Mouse (Mus musculus) adrenal gland, postnatal 10 days (tissue): Measurements from ENCODE around the gene Rps18. TPM values are rescaled to one million over a fixed set of nuclear protein-coding genes. Genes with fewer than 3 reads are reported as not detected.
"Not testable (repeated sequence)": the region's sequence is repeated elsewhere in the genome, so short reads cannot be mapped to it uniquely, and the experiment has no call there.

Source experiments
- DNase-seq: peaks from one replicate; pipeline ENCODE4 v3.0.0; 2021; ENCODE audit warnings: mixed read lengths
- long read RNA-seq, 2 experiments: library from polyadenylated mRNA; stranded (forward); transcript quantifications; one replicate each; pipeline ENCODE4 v2.0.0; 2021
- total RNA-seq, 2 experiments: library from RNA; stranded (reverse); gene quantifications; 2 replicates each; pipeline ENCODE4 v1.2.3; 2021

Rps18 gene
- 100 to 1,000 TPM; 943 to 952 TPM for total RNA-seq
- long read RNA-seq, experiment 1, transcript Rps18-210 (3 exons, 499 nt) = minor isoform, 6 of 431 reads
- long read RNA-seq, experiment 1, transcript Rps18-209 (4 exons, 536 nt) = minor isoform, 9 of 431 reads
- long read RNA-seq, experiment 1, transcript Rps18-201 (5 exons, 560 nt) = major isoform, 395 of 431 reads
- long read RNA-seq, experiment 1, partial matches to known transcripts = 8 of 431 reads
- long read RNA-seq, experiment 1, other reads (novel, unspliced or antisense) = 11 of 431 reads
- long read RNA-seq, experiment 2, transcript Rps18-201 (5 exons, 560 nt) = major isoform, 285 of 315 reads
- long read RNA-seq, experiment 2, transcript Rps18-209 (4 exons, 536 nt) = minor isoform, 11 of 315 reads
- long read RNA-seq, experiment 2, transcript Rps18-210 (3 exons, 499 nt) = minor isoform, 5 of 315 reads
- long read RNA-seq, experiment 2, partial matches to known transcripts = 6 of 315 reads
- long read RNA-seq, experiment 2, other reads (novel, unspliced or antisense) = 7 of 315 reads

- DNase-seq = peak; percentile 96
Observed at GRCm38 (mm10) chr17:33955555-33956214, at the start of gene Rps18, which contains the start of gene Vps52. Gene Rps18 (minus strand): TSS chr17:33956001. Gene Vps52 (plus strand): TSS chr17:33955812.

GRCm38 (mm10) chr17:34003426-34003825, 47.6 kb upstream of the Rps18 start:
- DNase-seq = peak; percentile 56

DNA sequence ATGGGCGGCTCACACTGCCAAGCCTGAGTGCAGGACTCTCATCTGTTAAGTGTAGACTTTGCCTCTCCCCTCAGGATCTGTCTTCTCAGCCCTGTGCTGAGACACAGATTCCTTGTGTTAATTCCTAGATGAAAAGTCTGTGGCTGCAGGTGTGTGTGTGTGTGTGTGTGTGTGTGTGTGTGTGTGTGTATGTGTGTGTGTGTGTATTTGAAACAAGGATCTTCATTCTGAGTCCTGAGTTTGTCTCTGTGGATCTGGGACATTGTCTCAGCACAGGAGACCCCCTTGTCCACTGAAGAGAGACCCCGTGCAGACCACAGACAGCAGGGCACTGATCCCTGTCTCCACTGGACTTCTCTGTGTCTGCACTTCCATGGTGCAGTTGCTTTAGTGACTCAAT, 45.0 kb upstream of the Rps18 start:
- not testable (repeated sequence) for DNase-seq

GRCm38 (mm10) chr17:34000150-34000537, 44.3 kb upstream of the Rps18 start, which contains the start of gene H2-K1:
Gene H2-K1 (minus strand): TSS chr17:34000347.
- DNase-seq = peak; percentile 94

DNA sequence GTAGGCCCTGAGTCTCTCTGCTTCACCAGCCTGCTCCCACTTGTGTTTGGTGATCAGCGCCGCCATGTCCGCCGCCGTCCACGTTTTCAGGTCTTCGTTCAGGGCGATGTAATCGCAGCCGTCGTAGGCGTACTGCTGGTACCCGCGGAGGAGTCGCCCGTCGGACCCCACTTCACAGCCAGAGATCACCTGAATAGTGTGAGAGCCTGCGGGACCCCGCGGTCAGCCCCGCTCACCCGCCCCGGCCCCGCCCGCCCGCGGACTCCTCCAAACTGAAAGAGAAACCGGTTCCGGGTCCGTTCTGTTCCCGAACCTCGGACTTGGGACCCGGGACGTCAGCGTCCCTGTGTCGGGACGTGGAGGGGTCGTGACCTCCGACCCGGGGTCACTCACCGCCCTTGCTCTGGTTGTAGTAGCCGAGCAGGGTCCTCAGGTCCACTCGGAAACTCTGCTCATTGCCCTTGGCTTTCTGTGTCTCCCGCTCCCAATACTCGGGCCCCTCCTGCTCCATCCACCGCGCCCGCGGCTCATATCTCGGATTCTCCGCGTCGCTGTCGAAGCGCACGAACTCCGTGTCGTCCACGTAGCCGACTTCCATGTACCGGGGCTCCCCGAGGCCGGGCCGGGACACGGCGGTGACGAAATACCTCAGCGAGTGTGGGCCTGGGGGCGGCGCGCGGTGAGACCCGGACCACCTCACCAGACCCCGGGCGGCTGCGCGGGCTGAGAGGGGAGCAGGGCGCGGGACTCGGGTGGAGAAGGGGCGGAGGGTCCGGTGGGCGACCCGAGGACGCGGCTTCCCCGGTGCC, 43.7 kb upstream of the Rps18 start:
- DNase-seq = peak; percentile 64

- DNase-seq = not testable (repeated sequence)
Observed at GRCm38 (mm10) chr17:33998697-33999096, 42.9 kb upstream of the Rps18 start.

DNA sequence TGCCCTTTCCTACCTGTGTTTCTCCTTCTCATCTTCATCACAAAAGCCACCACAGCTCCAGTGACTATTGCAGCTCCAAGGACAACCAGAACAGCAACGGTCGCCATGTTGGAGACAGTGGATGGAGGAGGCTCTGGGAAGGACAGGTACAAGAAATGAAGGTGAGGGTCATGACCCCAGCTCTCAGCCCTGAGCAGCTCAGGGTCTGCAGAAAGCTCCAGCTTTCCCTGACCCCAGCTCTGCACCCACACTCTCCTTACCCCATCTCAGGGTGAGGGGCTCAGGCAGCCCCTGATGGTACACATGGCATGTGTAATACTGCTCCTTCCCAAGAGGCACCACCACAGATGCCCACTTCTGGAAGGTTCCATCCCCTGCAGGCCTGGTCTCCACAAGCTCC, 41.2 kb upstream of the Rps18 start:
- DNase-seq = not testable (repeated sequence)

- DNase-seq = no peak
Observed at GRCm38 (mm10) chr17:33995651-33996050, 39.9 kb upstream of the Rps18 start.

- no peak for DNase-seq
Observed at GRCm38 (mm10) chr17:33994959-33995358, 39.2 kb upstream of the Rps18 start.

GRCm38 (mm10) chr17:33991788-33992664, 36.2 kb upstream of the Rps18 start:
- peak; percentile 67 for DNase-seq

DNA sequence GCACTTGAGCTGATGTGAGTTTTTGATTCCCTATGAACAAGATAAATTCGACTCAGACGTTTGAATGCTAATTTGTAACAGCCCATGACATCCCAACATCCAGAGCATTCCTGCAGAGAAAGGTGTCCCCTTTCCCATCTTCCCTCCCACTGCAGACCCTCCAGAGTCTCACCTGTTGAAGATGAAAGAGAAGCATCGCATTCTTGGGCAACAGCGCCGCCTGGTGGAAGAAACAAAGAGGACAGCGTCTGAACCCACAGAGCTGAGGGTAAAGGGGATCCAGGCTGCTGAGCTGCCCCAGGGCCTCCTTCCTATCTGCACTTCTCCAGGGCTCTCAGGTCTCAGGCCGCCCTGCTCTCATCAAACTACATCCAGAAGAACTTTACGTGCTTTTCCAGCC, 26.3 kb upstream of the Rps18 start:
- DNase-seq = peak; percentile 74

DNA sequence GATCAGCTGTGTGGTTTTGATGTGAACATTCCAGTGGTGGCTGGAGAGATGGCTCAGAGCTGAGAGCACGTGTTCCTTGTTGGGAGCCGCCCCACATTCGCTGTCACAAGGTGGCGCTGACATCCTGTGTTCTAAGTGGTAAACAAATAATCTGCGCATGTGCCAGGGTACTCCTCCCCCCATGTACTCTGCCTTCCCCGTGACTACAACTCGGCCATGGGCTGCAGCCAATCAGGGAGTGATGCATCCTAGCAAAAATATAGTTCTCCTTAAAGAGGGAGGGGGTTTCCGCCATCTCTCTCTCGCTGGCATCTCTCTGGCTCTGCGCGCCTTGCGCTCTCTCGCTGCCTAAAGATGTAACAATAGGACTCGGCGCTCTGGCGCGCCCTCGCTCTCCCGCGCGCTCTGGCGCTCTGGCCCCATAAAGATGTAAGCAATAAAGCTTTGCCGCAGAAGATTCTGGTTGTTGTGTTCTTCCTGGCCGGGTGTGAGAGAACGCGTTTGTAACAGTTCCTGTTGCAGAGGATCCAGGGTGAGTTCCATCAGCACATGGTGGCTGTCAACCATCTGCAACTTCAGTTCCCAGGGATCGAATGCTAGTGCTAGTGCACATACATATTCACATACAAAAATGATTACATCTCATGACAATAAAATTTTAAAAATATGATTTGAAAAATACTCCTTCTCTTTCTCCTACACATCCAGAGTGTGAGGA, 25.6 kb upstream of the Rps18 start:
- DNase-seq = peak; percentile 86

DNA sequence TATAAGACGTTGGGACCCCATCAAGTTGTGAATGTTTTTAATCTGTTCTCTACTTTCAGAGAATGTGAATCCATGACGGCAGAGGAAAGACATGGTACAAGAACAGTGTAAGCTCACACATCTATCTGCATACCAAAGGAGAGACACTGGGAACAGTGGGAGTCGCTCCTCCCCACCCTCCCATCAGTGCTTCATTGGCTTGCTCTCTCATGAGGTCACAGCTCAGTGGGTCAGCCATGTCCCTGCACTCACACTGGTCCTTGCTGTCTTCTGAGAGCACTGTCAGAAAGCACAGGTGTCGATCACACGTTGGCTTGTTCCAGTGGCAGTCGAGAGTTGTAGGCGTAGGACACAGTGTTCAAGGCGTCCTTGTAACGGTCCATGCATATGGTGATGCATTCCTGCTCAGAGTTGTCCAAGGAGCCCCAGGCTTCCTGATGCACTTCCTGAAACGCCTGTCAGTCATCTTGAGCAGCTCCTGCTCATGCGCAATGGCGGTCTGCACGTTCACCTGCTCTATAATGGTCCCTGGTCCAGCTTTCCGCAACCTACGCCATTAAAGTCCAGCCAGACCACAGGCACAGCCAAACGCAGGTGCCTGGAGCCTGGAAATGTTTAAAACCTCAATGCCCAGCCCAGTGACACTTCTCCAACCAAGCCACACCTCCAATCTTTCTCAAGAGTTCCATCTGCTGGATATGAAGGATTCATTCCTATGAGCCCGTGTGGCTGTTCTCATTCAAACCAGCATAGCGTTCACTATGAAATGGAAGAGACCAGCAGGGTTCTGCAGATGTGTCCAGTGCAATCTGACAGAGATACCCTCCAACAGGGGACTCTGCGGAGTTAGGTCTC, 24.6 kb upstream of the Rps18 start:
- no peak for DNase-seq

DNA sequence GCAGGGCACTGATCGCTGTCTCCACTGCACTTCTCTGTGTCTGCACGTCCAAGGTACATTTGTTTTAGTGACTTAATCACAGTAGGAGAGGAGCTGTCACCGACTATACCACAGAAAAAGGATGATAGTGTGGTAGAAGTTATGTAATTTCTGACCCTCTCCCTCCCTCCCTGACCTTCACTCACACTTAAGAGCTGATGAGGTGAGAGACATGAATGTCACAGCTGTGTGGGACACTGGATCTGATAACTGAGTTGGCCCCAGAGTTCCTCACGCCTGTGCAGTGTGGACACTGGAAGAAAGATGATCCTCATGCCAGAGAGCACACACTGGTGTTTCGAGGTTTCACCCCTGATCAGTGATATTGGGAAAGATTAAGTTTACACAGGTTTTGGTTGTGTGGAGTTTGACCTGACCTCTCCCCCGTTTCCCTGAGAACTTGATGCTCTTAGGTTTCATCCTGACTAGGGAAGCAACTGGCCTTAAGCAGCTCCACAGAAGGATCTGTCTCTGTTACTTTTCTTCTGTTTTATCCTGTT, 23.8 kb upstream of the Rps18 start:
- no peak for DNase-seq

DNA sequence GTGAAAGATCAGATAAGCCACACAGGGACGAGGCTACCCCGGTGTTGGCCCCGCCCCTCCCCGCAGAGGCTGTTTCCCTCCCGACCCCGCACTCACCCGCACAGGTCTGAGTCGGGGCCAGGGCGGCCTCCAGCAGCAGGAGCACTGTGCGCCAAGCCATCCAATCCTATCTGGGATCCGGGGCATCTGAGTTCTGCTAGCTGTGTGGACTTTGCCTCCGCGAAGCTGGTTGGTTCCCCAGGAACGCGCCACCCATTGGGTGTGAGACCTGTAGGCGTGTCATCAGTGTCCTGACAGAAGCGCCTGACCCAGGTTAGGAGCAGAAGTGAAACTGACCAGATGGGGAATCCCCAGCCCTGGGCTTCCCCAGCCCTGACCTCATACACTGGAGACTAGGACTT, 22.8 kb upstream of the Rps18 start:
- peak; percentile 82 for DNase-seq

DNA sequence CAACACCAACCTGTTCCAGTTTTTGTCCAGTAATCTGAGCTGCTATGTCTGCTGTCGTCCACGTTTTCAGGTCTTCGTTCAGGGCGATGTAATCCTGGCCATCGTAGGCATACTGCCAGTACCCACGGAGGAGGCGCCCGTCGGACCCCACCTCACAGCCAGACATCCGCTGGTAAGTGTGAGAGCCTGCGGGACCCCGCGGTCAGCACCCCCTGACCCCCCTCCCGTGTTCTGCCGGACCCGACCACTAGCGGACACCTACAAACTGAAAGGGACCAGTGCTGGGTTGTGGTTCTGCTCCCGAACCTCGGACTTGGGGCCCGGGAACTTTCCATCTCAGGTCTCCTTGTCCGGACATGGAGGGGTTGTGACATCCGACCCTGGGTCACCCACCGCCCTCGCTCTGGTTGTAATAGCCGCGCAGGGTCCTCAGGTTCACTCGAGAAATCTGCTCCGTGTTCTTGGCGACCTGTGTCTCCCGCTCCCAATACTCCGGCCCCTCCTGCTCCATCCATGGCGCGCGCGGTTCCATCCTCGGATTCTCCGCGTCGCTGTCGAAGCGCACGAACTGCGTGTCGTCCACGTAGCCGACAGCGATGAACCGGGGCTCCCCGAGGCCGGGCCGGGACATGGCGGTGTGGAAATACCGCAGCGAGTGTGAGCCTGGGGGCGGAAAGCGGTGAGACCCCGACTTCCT, 22.2 kb upstream of the Rps18 start:
- DNase-seq = no peak

DNA sequence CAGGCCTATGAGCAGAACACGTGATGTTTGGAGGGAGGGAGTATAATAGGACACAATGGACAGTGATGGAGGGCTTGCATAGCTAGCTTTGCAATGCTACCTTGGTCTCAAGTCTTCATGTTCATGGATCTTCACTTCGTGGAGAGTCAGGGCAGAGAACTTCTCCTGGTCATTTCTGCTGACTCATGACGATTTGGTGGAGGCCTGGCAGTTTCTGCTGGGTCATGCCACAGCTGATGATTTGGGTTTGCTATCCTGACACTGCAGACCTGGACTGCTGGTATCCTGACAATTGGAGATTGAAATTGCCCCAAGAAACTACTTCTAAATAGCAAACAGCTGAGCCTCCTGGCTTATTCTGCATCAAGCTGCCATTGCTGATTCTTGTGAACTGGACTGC, 17.8 kb upstream of the Rps18 start:
- DNase-seq = no peak

DNA sequence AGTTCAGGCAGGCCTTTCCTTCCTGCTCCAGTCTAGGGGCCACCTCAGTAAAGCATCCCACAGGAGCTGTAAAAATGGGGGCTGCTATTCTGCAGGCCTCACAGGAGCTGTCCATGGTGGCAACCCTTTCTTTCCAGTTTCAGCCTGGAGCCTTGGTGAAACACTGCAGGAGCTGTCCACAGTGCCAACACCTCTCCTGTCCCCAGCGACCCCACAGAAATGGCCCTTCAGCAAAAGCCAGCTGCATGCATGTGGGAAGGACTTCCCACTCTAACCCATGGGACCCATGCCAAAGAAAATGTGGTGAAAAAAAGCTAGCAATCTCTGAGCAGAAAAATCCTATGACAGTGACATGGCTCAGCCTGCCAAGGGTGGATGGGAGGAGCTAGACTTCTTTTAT, 16.9 kb upstream of the Rps18 start:
- DNase-seq = peak; percentile 67

- DNase-seq = no peak
Observed at GRCm38 (mm10) chr17:33969394-33969793, 13.6 kb upstream of the Rps18 start.
